Mouse (Mus musculus) activated CD4-positive, CD25-positive, alpha-beta regulatory T cell, adult 4 months (primary cell): Measurements from ENCODE around the gene Rps17. TPM values are rescaled to one million over a fixed set of nuclear protein-coding genes. Genes with fewer than 3 reads are reported as not detected.
A peak's percentile ranks its signal among the peaks of the same experiment; 100 is the strongest.

Source experiments
- ATAC-seq: one replicate; pipeline ENCODE4 v1.8.0; 2017
- polyA plus RNA-seq, 2 experiments: library from polyadenylated mRNA; unstranded; fragments of 100-300 nt; shearing (Covaris generic); gene quantifications; one replicate each; pipeline ENCODE4 v1.2.1; 2017

The Rps17 gene
- polyA plus RNA-seq = 1,000 to 10,000 TPM; 1,375 to 1,389 TPM

- peak; percentile 94 for ATAC-seq
Measured at GRCm38 (mm10) chr7:81344544-81345446, at the start of gene Rps17. TSS of gene Rps17 (minus strand) at chr7:81345254.

- ATAC-seq = no peak
Measured at GRCm38 (mm10) chr7:81379363-81379762, 34.3 kb upstream of the Rps17 start.

- no peak for ATAC-seq
Measured at GRCm38 (mm10) chr7:81372337-81372920, 27.4 kb upstream of the Rps17 start.

GRCm38 (mm10) chr7:81371811-81372210, 26.8 kb upstream of the Rps17 start:
- no peak for ATAC-seq

- no peak for ATAC-seq
Measured at GRCm38 (mm10) chr7:81369724-81370123, 24.7 kb upstream of the Rps17 start.

- no peak for ATAC-seq
Measured at GRCm38 (mm10) chr7:81367946-81368345, 22.9 kb upstream of the Rps17 start.

GRCm38 (mm10) chr7:81356975-81357374, 11.9 kb upstream of the Rps17 start:
- no peak for ATAC-seq

GRCm38 (mm10) chr7:81356360-81356759, 11.3 kb upstream of the Rps17 start:
- ATAC-seq = no peak

- ATAC-seq = no peak
Measured at GRCm38 (mm10) chr7:81355746-81356145, 10.7 kb upstream of the Rps17 start.

GRCm38 (mm10) chr7:81351826-81352225, 6.8 kb upstream of the Rps17 start:
- no peak for ATAC-seq

GRCm38 (mm10) chr7:81348206-81348605, 3.2 kb upstream of the Rps17 start:
- no peak for ATAC-seq

GRCm38 (mm10) chr7:81345447-81346170, 555 bp upstream of the Rps17 start:
- ATAC-seq = no peak

GRCm38 (mm10) chr7:81343831-81344230, 1.2 kb downstream of the Rps17 start:
- no peak for ATAC-seq

GRCm38 (mm10) chr7:81343316-81343715, 1.7 kb downstream of the Rps17 start:
- ATAC-seq = no peak

- no peak for ATAC-seq
Measured at GRCm38 (mm10) chr7:81342356-81343094, 2.5 kb downstream of the Rps17 start.

GRCm38 (mm10) chr7:81341563-81341962, 3.5 kb downstream of the Rps17 start:
- ATAC-seq = no peak

GRCm38 (mm10) chr7:81339783-81340182, 5.3 kb downstream of the Rps17 start:
- peak; percentile 44 for ATAC-seq

GRCm38 (mm10) chr7:81338522-81338873, 6.6 kb downstream of the Rps17 start:
- ATAC-seq = no peak

- ATAC-seq = no peak
Measured at GRCm38 (mm10) chr7:81337785-81338521, 7.1 kb downstream of the Rps17 start.

- ATAC-seq = no peak
Measured at GRCm38 (mm10) chr7:81336432-81336786, 8.6 kb downstream of the Rps17 start.

- no peak for ATAC-seq
Measured at GRCm38 (mm10) chr7:81335705-81336431, 9.2 kb downstream of the Rps17 start.
